In the genomic region with DNA sequence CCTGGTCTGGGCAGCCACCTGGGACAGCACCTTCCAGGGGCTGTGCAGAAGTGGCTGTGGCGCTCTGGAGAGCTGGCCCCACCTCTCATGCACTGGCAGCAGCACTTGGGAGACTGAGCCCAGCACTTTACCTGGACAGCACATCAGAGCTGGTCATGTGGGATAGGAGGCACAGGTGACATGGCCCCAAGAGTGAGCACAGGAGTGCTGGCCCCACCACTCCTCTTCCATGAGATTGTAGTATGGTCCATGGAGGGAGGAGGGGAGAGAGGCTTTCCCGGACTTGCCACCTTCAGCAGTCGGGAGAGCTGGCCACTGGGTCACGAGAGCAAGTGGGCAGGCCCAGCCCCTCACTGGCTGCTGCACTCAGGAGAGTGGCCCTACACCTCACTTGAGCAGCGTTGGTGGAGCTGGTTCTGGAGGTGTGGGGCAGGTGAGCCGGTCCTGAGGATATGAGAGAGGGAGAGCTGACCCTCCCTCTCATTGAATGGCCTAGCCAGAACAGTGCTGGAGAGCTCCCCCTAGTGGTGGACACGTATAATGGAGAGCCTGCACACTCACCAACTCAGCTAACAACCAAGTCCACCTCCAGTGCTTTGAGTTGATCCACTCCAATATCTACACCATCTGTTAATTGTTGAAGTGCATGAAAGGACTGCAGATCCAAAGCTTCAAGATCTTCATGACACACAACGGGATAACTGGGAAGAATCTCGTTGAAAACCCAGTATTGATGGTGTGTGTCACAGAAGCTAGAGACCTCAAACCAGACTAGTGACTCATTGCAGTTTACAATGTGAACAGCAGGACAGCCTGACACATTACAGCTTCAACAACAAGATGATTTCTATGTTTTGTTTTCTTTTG, we compare ENCODE assay signal across 9 mouse cellular contexts. TPM values are rescaled to one million over a fixed set of nuclear protein-coding genes. Genes with fewer than 3 reads are reported as not detected.
DNase-seq lines count a peak whose midpoint lies in the region; ATAC-seq and TF ChIP-seq lines count a peak whose summit lies in the region.
"Had no signal": no experiment of that assay in that cellular context is flagged by ENCODE, and none has a peak within 500 bp of the region (broad histone marks: within the 10 kb centered on the region; RNA-seq: fewer than 3 reads in every experiment).

No protein-coding gene starts in this region.

- no peaks in the 10 kb centered on the region for H3K27me3 ChIP-seq in CH12.LX (replicated peaks)
- no peaks in the 10 kb centered on the region for H3K27me3 ChIP-seq in heart, embryonic 14.5 days (ENCODE audit: control insufficient read depth, insufficient read depth, low read length)
- no peaks in the 10 kb centered on the region for H3K27me3 ChIP-seq in midbrain, embryonic 12.5 days
- no peaks in the 10 kb centered on the region for H3K27me3 ChIP-seq in stomach, postnatal 0 days (ENCODE audit: control insufficient read depth, insufficient read depth, low read length)
- H3K27me3 ChIP-seq: embryonic facial prominence, embryonic 13.5 days had no signal

- no peaks in the 10 kb centered on the region for H3K4me1 ChIP-seq in CH12.LX (ENCODE audit: control insufficient read depth in 1 of 2, insufficient read depth in 2 of 2)
- H3K4me1 ChIP-seq in heart, embryonic 14.5 days (ENCODE audit: control insufficient read depth in 2 of 2, insufficient read depth in 2 of 2, low read length in 2 of 2), result no peaks in the 10 kb centered on the region
- no peaks in the 10 kb centered on the region for H3K4me1 ChIP-seq in midbrain, embryonic 12.5 days
- no peaks in the 10 kb centered on the region for H3K4me1 ChIP-seq in stomach, postnatal 0 days (replicated peaks; ENCODE audit: control insufficient read depth, insufficient read depth)
- H3K4me1 ChIP-seq: embryonic facial prominence, embryonic 13.5 days had no signal

- peak; percentile 38 for TF ChIP-seq RAD21 in CH12.LX (IDR thresholded peaks at IDR 0.05; ENCODE audit: low read depth, low read length)

- H3K4me3 ChIP-seq in CH12.LX (replicated peaks in 1 of 3; ENCODE audit: low read depth in 2 of 3, low read length in 2 of 3, poor library complexity in 1 of 3), result no peak overlapping the region
- H3K4me3 ChIP-seq in heart, embryonic 14.5 days (ENCODE audit: control insufficient read depth in 1 of 2, insufficient read depth in 1 of 2, low read depth in 1 of 2, low read length in 2 of 2), result no peak overlapping the region
- no peak overlapping the region for H3K4me3 ChIP-seq in layer of hippocampus, adult 2 months
- no peak overlapping the region for H3K4me3 ChIP-seq in midbrain, embryonic 12.5 days
- no peak overlapping the region for H3K4me3 ChIP-seq in stomach, postnatal 0 days (ENCODE audit: low read depth, low read length)
- H3K4me3 ChIP-seq: embryonic facial prominence, embryonic 13.5 days had no signal

- in situ Hi-C loops in CH12.LX (cut with MboI; ENCODE audit: low pct_ligation_motif_present, low pct_unique_long_range_greater_than_20kb, low sequenced_read_pairs), result loop anchor here (10.0 kb wide), 1 partner anchor 152 kb away; no protein-coding TSS in a partner anchor

- peak; percentile 33 for DNase-seq in gastrocnemius, postnatal 10 days
- DNase-seq in gastrocnemius, postnatal 25 days, result no peak
- DNase-seq in CH12.LX (ENCODE audit: extremely low read depth), result peak; percentile 62
- peak; percentile 51 for DNase-seq in c-Kit-positive CD71-positive TER-119-positive erythroid progenitor cells, embryonic 14.5 days (ENCODE audit: low spot score)
- DNase-seq in layer of hippocampus, adult 2 months (ENCODE audit: low spot score in 2 of 2), result peak; percentile 16 to 58
- no peak for DNase-seq in stomach, postnatal 0 days (ENCODE audit: low spot score)

- no peaks in the 10 kb centered on the region for H3K79me2 ChIP-seq in CH12.LX (replicated peaks; ENCODE audit: control insufficient read depth, extremely low read depth, insufficient read depth, poor library complexity, severe bottlenecking)

- H3K27ac ChIP-seq in CH12.LX (ENCODE audit: insufficient read depth, low read depth), result no peak overlapping the region
- no peak overlapping the region for H3K27ac ChIP-seq in heart, embryonic 14.5 days (replicated peaks in 1 of 2; ENCODE audit: control insufficient read depth in 1 of 2, insufficient read depth in 1 of 2, low read depth in 2 of 2, low read length in 2 of 2)
- H3K27ac ChIP-seq in layer of hippocampus, adult 2 months, result no peak overlapping the region
- no peak overlapping the region for H3K27ac ChIP-seq in midbrain, embryonic 12.5 days (replicated peaks)
- no peak overlapping the region for H3K27ac ChIP-seq in stomach, postnatal 0 days (replicated peaks)
- H3K27ac ChIP-seq: embryonic facial prominence, embryonic 13.5 days had no signal

- peak; percentile 67 to 89 for TF ChIP-seq CTCF in CH12.LX (conservative IDR thresholded peaks at IDR 0.05 in 1 of 2, IDR thresholded peaks at IDR 0.05 in 1 of 2; ENCODE audit: low read depth in 2 of 2, low read length in 2 of 2)
- peak; percentile 94 for TF ChIP-seq CTCF in layer of hippocampus, adult 2 months (conservative IDR thresholded peaks at IDR 0.05)
- TF ChIP-seq CTCF in stomach, postnatal 0 days (IDR thresholded peaks at IDR 0.05; ENCODE audit: low read depth), result peak; percentile 75

- H3K9ac ChIP-seq in CH12.LX (ENCODE audit: insufficient read depth, low read depth), result no peak overlapping the region
- no peak overlapping the region for H3K9ac ChIP-seq in heart, embryonic 14.5 days (ENCODE audit: low read length)
- no peak overlapping the region for H3K9ac ChIP-seq in midbrain, embryonic 12.5 days (replicated peaks)
- H3K9ac ChIP-seq in stomach, postnatal 0 days (ENCODE audit: low read length), result no peak overlapping the region
- H3K9ac ChIP-seq: embryonic facial prominence, embryonic 13.5 days had no signal

- 65% methylated on average over 9 of the region's 9 CpGs for WGBS in heart, embryonic 14.5 days
- WGBS in midbrain, embryonic 12.5 days, result 70% methylated on average over 9 of the region's 9 CpGs
- WGBS in stomach, postnatal 0 days, result 61% methylated on average over 9 of the region's 9 CpGs

- TF ChIP-seq POLR2A in CH12.LX (IDR thresholded peaks at IDR 0.05; ENCODE audit: low read depth, low read length), result no peak

- dilution Hi-C loops in CH12.LX (cut with MboI; ENCODE audit: extremely low pct_ligation_motif_present, extremely low pct_unique_long_range_greater_than_20kb, low sequenced_read_pairs), result no loop called here

- H3K36me3 ChIP-seq in CH12.LX (replicated peaks in 1 of 2; ENCODE audit: control insufficient read depth in 1 of 2, insufficient read depth in 1 of 2, low read length in 1 of 2), result no peaks in the 10 kb centered on the region
- no peaks in the 10 kb centered on the region for H3K36me3 ChIP-seq in heart, embryonic 14.5 days (ENCODE audit: control insufficient read depth, insufficient read depth, low read length)
- no peaks in the 10 kb centered on the region for H3K36me3 ChIP-seq in midbrain, embryonic 12.5 days
- H3K36me3 ChIP-seq in stomach, postnatal 0 days (ENCODE audit: control insufficient read depth, insufficient read depth, low read length), result no peaks in the 10 kb centered on the region
- H3K36me3 ChIP-seq: embryonic facial prominence, embryonic 13.5 days had no signal

- ATAC-seq in heart, embryonic 14.5 days (ENCODE audit: insufficient number of reproducible peaks, insufficient read depth, low FRiP score, low read depth), result peak; percentile 26; the same call in 1 of the 2 replicates
- peak; percentile 68 for ATAC-seq in midbrain, embryonic 12.5 days (ENCODE audit: low FRiP score, low read depth)
- ATAC-seq in stomach, postnatal 0 days (ENCODE audit: low FRiP score, low TSS enrichment), result peak; percentile 57

- H3K4me2 ChIP-seq in CH12.LX (ENCODE audit: insufficient read depth, low read depth, poor library complexity, severe bottlenecking), result no peak overlapping the region
- no peak overlapping the region for H3K4me2 ChIP-seq in heart, embryonic 14.5 days (ENCODE audit: low read length)
- H3K4me2 ChIP-seq in midbrain, embryonic 12.5 days (replicated peaks), result no peak overlapping the region
- H3K4me2 ChIP-seq in stomach, postnatal 0 days (replicated peaks; ENCODE audit: low read depth), result no peak overlapping the region
- H3K4me2 ChIP-seq: embryonic facial prominence, embryonic 13.5 days had no signal

- H3K9me3 ChIP-seq in CH12.LX (replicated peaks; ENCODE audit: low read length), result no peaks in the 10 kb centered on the region
- no peaks in the 10 kb centered on the region for H3K9me3 ChIP-seq in heart, embryonic 14.5 days (ENCODE audit: control insufficient read depth, low read length)
- H3K9me3 ChIP-seq in midbrain, embryonic 12.5 days, result no peaks in the 10 kb centered on the region
- H3K9me3 ChIP-seq in stomach, postnatal 0 days (ENCODE audit: control insufficient read depth, low read length), result no peaks in the 10 kb centered on the region
- H3K9me3 ChIP-seq: embryonic facial prominence, embryonic 13.5 days had no signal

- TF ChIP-seq EP300 in CH12.LX (IDR thresholded peaks at IDR 0.05; ENCODE audit: low read length), result no peak
- no peak for TF ChIP-seq EP300 in stomach, postnatal 0 days (optimal IDR thresholded peaks at IDR 0.05)

RNA-seq across cellular contexts. Expression of gene A430078G23Rik, which starts 16.3 kb away (rescaled TPM):
- total RNA-seq in gastrocnemius, postnatal 10 days (2021), result under 1 TPM; 0.14 to 0.19 TPM
- under 1 TPM in 1 of 2 experiments, not detected in 1; 0.24 TPM for total RNA-seq in gastrocnemius, postnatal 25 days (2021)
- not detected in 2 replicates for total RNA-seq in CH12.LX (2012; rRNA removed)
- not detected in 2 replicates for total RNA-seq in CH12.LX (2014; rRNA removed)
- not detected in 2 replicates for polyA plus RNA-seq in CH12.LX (2012; ENCODE audit: insufficient read length, low read depth)
- polyA plus RNA-seq in heart, embryonic 14.5 days (2014; fragmentation: Nextera tagmentation; extraction: Ambion mirVana), result not detected in 2 replicates
- not detected for total RNA-seq in layer of hippocampus, adult 2 months (2021)
- polyA plus RNA-seq in midbrain, embryonic 12.5 days (2016; fragmentation: Nextera tagmentation; extraction: Ambion mirVana), result not detected in 2 replicates
- polyA plus RNA-seq in stomach, postnatal 0 days (2015; fragmentation: Nextera tagmentation; extraction: Ambion mirVana), result 0.51 and 0.63 TPM in 2 replicates
- polyA plus RNA-seq: embryonic facial prominence, embryonic 13.5 days had no signal

RNA-seq across cellular contexts. Expression of gene Arhgef18, which starts 55.9 kb away (rescaled TPM):
- total RNA-seq in gastrocnemius, postnatal 10 days (2021), result 10 to 100 TPM in 1 of 2 experiments, 1 to 10 TPM in 1; 9.3 to 14.2 TPM
- total RNA-seq in gastrocnemius, postnatal 25 days (2021), result 10 to 100 TPM in 1 of 2 experiments, 1 to 10 TPM in 1; 10.0 to 10.5 TPM
- total RNA-seq in CH12.LX (2012; rRNA removed), result 0.17 and 0.21 TPM in 2 replicates
- 0.12 TPM in 1 of 2 replicates, not detected in the other for total RNA-seq in CH12.LX (2014; rRNA removed)
- polyA plus RNA-seq in CH12.LX (2012; ENCODE audit: insufficient read length, low read depth), result 0.26 and 0.27 TPM in 2 replicates
- polyA plus RNA-seq in heart, embryonic 14.5 days (2014; fragmentation: Nextera tagmentation; extraction: Ambion mirVana), result 4.6 and 6.0 TPM in 2 replicates
- 10 to 100 TPM; 43.7 to 46.7 TPM for total RNA-seq in layer of hippocampus, adult 2 months (2021)
- polyA plus RNA-seq in midbrain, embryonic 12.5 days (2016; fragmentation: Nextera tagmentation; extraction: Ambion mirVana), result 14.0 and 15.3 TPM in 2 replicates
- 5.5 TPM in 2 replicates for polyA plus RNA-seq in stomach, postnatal 0 days (2015; fragmentation: Nextera tagmentation; extraction: Ambion mirVana)

RNA-seq across cellular contexts. Expression of gene Insr, which starts 57.5 kb away (rescaled TPM):
- 10 to 100 TPM; 44.6 to 50.4 TPM for total RNA-seq in gastrocnemius, postnatal 10 days (2021)
- 10 to 100 TPM; 51.6 to 55.8 TPM for total RNA-seq in gastrocnemius, postnatal 25 days (2021)
- total RNA-seq in CH12.LX (2012; rRNA removed) (1.6 and 2.1 TPM in 2 replicates), CH12.LX (2014; rRNA removed) (3.0 and 3.9 TPM in 2 replicates)
- polyA plus RNA-seq in CH12.LX (2012; ENCODE audit: insufficient read length, low read depth), result 3.2 and 4.6 TPM in 2 replicates
- polyA plus RNA-seq in heart, embryonic 14.5 days (2014; fragmentation: Nextera tagmentation; extraction: Ambion mirVana), result 56.9 and 59.0 TPM in 2 replicates
- total RNA-seq in layer of hippocampus, adult 2 months (2021), result 10 to 100 TPM; 51.6 to 53.9 TPM
- polyA plus RNA-seq in midbrain, embryonic 12.5 days (2016; fragmentation: Nextera tagmentation; extraction: Ambion mirVana), result 46.5 and 46.7 TPM in 2 replicates
- polyA plus RNA-seq in stomach, postnatal 0 days (2015; fragmentation: Nextera tagmentation; extraction: Ambion mirVana), result 20.9 and 24.2 TPM in 2 replicates

Comparison
In these comparisons a context has a peak if more than half of its experiments do, and no peak if none do; other contexts are left out.
1. DNase-seq: peak in gastrocnemius, postnatal 10 days (single experiment), CH12.LX (single experiment), c-Kit-positive CD71-positive TER-119-positive erythroid progenitor cells, embryonic 14.5 days (single experiment) and layer of hippocampus, adult 2 months (2 of 2); none in gastrocnemius, postnatal 25 days (single experiment) and stomach, postnatal 0 days (single experiment).
2. RNA of gene Arhgef18, which starts 55.9 kb away (total RNA-seq): 43.7 to 46.7 TPM in layer of hippocampus, adult 2 months, 9.3 to 14.2 TPM in gastrocnemius, postnatal 10 days and 10.0 to 10.5 TPM in gastrocnemius, postnatal 25 days; 0.12 to 0.21 TPM in CH12.LX; every median in the first group is over 4 times any median in the second.
3. RNA of gene Insr, which starts 57.5 kb away (total RNA-seq): 51.6 to 55.8 TPM in gastrocnemius, postnatal 25 days, 51.6 to 53.9 TPM in layer of hippocampus, adult 2 months and 44.6 to 50.4 TPM in gastrocnemius, postnatal 10 days; 1.6 to 3.9 TPM in CH12.LX; every median in the first group is over 4 times any median in the second.
4. Peak in every context shown above with its lines, with median percentiles within 50 percentile points of each other: CTCF ChIP-seq and ATAC-seq.